Mouse (Mus musculus) left cerebral cortex, postnatal 14 days (tissue): ENCODE results near the gene Cacfd1. TPM values are rescaled to one million over a fixed set of nuclear protein-coding genes. Genes with fewer than 3 reads are reported as not detected.
A peak's percentile ranks its signal among the peaks of the same experiment; 100 is the strongest.

Experiments
- DNase-seq, 2 experiments: peaks; one replicate each; pipeline ENCODE4 v3.0.0; 2021 to 2022; ENCODE audit warnings: low spot score in 2 of 2, mixed read lengths in 1 of 2
- intact Hi-C: fragments of 180-260 bp; cut with DNase I; formaldehyde crosslinking; loops from one replicate; pipeline ENCODE4 v1.15.1; 2025
- total RNA-seq, 2 experiments: library from RNA; stranded (reverse); gene quantifications; 2 replicates each; pipeline ENCODE4 v1.2.3; 2021

Cacfd1 gene
- total RNA-seq, 2 experiments from 2014 or later: 50.4 to 51.0 TPM

DNA sequence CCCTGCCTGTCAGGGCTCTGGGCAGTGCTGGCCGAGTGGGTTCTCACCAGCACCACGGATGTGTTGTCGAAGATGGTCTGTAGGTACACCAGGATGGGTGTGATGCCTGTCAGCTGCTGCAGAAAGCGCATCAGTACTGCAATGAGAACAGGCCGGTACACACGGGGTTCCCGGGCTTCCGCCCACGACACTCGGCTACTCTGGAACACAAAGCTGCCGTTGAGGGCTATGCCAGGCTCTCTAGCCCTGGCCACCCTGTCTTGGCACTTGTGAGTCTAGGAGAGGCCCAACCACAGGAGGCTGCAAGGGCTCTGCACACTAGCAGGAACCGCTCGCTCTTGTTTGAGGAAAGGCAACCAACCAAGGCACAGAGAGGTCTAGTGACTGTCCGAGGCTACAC is 14.4 kb downstream of the Cacfd1 start:
- intact Hi-C loops: loop anchor here (10.0 kb wide), 1 partner anchor 109 kb away; the partner anchor contains the start of genes Med22, Rpl7a, Surf1 and Surf2
- DNase-seq: peak in 1 of 2 experiments; percentile 29

DNA sequence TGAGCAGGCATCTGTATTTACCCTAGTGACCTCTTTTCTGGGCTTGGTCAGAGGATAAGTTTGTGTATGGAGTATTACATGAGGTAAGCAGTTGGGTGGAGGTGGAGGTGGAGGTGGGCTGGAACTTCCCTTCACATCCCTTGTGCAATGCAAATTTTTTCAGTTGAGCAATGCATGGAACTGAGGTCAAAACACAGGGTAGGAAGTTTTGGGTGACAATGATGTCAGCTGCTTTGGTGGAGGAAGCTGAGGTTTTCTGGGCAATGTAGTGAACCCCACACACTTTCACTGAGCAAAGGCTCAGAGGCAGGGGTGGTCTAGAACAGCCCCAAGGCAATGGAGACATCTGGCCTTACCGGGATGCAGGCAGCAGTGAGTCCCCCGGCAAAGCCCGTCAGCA is 15.8 kb downstream of the Cacfd1 start:
- DNase-seq: no peak
- intact Hi-C loops: loop anchor here (10.0 kb wide), 1 partner anchor 111 kb away; the partner anchor contains the start of genes Med22, Rpl7a, Surf1 and Surf2

DNA sequence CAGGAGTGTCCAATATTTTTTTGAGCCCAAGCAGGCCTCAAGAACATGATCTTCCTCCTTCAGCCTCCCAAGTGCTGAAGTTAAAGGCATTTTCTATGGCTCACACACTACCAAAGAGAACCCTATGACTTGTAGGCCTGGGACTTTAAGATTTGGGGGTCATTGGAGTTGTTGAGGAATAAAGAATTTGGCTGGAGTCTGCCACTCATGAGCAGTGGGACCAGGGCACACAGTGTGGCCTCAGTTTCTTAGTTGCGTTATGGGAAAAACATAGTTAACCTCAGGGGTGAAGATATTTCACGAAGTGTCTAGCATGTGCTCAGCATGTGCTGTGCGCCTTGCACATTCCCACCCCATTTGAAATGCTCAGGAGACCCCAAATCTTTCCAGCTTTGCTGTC is 16.6 kb downstream of the Cacfd1 start:
- intact Hi-C loops: loop anchor here (10.0 kb wide), 1 partner anchor 112 kb away; the partner anchor contains the start of genes Med22, Rpl7a, Surf1 and Surf2
- no peak for DNase-seq

DNA sequence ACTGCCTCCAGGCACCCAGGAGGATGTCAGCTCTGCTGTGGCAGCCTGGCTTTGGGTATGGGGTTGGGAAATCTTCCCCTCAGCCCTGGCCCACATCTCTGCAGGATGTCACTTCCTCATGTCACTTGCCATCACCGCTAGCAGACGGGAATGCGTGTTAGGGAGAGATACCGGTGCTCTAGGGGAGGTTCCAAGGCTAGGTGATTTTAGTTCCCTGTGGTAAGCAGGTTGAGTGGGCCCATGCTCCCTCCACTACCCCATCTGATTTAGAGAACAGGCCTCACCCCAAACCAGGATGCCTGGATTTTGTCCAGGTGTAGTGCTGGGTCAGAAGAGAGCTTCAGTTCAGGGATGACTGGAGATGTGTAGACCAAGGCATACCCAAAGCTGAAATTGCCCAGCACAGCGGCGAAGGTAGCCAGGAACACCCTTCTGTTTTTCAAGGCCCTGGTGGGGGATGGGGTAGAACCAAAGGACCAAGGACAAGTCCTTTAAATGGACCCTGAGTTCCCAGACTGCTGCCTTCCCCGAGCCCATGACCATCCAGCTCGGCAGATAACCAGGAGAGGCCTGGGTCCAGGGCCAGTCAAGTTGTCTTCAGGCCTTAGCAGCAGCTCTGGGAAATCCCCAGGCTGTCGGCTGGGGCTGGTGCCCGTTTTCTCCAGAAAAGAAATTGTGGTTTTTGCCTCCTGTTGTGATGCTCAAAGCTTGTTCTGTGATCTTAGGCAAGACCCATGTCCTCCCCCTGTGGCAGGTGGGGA is 17.3 kb downstream of the Cacfd1 start:
- intact Hi-C loops: loop anchor here (10.0 kb wide), 1 partner anchor 112 kb away; the partner anchor contains the start of genes Med22, Rpl7a, Surf1 and Surf2

DNA sequence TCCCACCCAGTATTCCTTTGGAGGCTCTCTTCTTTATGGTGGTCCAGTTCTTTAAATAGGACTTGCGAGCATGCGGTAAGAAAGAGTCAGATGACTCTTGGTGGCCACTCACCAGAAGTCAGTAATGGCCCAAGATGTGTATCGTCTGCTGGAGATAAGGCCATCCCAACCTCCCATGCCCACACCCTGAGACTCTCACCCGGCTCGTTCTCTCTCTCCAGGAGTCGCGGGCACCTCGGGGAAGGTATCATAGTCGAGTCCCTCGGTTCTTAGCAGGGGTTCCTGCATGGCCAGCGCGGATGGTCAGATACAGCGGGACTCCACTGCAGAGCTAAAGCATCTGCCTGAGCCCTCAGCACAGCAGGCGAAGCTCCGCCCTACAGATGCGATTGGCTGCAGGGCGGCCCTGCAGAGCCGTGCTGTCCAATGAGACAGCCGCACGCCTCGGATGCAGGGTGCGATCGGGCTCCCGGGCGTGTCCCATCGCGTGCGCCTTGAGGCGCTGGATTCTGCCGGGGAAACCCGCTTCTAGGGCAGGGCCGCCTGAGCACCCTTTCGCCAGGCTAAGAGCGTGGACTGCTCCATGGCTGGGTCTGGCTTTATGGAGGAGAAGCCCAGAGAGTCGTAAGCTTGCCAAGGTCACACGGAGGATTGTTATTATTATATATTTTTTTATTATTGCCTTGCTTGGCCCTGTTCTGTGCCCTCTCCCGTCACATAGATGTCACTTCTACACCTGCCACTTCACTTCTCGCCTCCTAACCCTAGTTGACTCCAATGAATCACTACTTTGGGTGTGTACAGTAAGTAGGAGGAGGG is 18.1 kb downstream of the Cacfd1 start, which contains the start of gene Slc2a6:
Gene Slc2a6 (minus strand): TSS at position 381 of the 819 bp plus-strand sequence.
- DNase-seq: peak; percentile 94
- intact Hi-C loops: loop anchor here (10.0 kb wide), 1 partner anchor 113 kb away; the partner anchor contains the start of genes Med22, Rpl7a, Surf1 and Surf2

More for the DNA sequence above, 17.3 kb downstream of the Cacfd1 start:
- DNase-seq: no peak

DNA sequence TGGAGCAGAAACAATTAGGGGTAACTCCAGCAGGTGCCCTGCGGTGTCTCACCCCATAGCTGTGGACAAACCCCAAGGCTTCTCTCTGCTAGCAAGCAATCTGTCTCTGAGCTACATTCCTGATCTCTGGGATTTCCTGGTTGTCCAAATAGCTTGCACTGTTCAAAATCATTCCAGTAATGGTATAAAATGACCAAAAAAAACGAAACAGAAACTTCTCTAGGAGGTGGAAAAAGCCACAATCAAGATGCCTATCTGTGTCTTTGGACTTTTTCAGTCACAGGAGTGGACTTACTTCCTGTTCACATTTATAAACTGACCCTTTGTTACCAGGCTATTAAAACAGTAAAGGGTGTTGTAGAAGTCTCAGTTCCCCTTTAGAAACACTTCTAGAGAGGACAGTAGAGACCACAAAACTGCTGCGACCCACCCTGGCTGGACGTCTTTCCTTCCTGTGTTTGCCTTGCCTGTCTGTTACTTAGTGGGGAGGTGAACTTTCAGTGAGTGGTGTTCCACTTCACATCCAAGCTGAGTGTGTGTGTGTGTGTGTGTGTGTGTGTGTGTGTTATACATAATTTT is 18.8 kb downstream of the Cacfd1 start:
- no peak for DNase-seq
- intact Hi-C loops: loop anchor here (10.0 kb wide), 1 partner anchor 114 kb away; the partner anchor contains the start of genes Med22, Rpl7a, Surf1 and Surf2

DNA sequence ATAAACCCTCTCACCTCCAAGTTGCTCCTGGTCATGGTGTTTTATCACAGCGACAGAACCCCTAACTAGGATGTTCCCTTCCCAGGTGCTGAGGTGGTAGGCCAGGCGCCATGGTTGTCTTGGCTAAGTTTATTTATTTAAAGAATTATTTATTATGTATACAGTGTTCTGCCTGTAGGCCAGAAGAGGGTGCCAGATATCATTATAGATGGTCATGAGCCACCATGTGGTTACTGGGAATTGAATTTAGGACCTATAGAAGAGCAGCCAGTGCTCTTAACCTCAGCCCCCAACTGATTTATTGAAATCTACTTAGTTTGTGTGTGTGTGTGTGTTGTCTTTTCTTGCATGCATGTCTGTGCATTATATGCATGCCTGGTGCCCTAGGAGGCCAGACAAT is 22.6 kb downstream of the Cacfd1 start:
- intact Hi-C loops: no loop called here
- DNase-seq: no peak

DNA sequence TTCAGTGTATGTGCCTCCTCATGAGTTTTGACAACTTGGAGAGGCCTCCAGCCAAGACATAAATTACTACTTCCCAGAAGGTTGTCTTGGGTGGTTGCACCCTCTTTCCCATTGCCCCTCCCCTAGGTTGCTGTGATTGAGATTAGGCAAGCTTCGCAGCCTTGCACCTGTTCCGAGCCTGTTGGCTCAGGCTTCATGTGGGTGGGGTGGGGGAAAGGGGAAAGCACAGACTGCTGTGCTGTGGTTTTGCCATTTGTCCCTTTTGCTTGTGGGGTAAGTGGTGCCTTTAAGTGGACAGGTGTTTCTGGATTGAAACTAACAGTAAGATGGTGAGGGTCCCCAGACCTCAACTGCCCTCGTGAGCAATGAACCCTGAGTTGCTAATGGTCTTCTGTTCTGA is 26.3 kb downstream of the Cacfd1 start:
- DNase-seq: no peak
- intact Hi-C loops: loop anchor here (5.0 kb wide), 1 partner anchor 189 kb away; no protein-coding TSS in a partner anchor

DNA sequence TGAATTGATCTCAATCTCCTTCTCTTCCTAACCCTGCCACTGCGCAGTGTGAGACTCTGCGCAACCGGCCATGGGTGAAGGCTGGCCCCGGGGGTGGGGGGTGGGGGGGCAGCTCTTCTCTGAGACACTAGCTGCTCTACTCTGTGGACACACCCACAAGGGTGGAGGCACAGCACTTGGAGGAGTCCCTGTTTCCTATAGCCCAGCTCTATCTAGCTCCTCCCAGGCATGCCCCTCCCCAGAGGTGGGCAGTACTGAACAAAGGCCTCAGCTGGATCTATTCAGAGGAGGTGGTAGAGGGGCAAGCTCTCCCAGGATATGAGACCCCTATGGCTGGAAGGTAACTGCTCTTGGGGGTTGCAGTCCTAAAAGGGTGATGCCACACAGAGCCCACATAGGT is 27.3 kb downstream of the Cacfd1 start:
- no peak for DNase-seq
- intact Hi-C loops: loop anchor here (5.0 kb wide), 1 partner anchor 190 kb away; no protein-coding TSS in a partner anchor

DNA sequence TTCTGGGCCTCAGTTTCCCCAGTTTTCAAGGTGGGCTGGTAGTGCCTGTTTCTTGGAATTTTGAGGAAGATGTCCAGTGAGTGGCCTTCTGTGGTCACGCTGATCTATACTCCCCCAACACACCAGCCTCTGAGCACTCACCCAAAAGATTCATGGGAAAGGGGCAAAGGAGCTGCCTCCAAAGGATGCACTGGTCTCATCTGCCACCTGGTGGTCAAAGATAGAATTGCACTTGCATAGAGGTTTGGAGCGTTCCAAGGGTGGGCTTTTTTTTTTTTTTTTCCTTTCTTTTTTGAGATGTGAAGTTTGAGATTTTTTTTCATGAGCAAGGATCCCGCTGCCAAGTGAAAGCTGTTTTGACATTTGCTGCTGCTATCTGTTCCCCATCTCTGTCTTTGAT is 28.9 kb downstream of the Cacfd1 start:
- intact Hi-C loops: loop anchor here (2.0 to 5.0 kb wide), 2 partner anchors 108 to 191 kb away; no protein-coding TSS in a partner anchor
- peak; percentile 84 to 87 for DNase-seq

DNA sequence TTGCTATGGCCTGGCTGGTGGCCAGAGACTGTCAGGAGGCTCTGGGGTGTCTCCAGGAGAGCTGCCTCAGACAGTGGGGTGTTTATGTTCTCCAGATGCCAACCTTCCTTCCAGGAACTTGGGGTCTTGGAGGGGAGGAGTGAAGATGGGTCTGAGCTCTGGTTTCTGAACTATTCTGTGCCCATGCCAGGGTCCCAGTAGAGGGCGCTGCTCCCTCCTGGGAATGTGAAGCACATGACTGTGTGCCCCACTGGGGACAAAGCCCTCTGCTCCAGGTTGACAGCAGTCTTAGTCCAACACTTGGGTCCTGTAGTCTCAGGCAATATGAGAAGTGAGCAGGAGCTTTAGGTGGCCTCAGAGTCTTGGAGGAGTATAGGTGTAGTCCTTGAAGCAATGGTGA is 29.6 kb downstream of the Cacfd1 start:
- peak in 1 of 2 experiments; percentile 36 for DNase-seq
- intact Hi-C loops: loop anchor here (2.0 to 5.0 kb wide), 2 partner anchors 108 to 192 kb away; no protein-coding TSS in a partner anchor

DNA sequence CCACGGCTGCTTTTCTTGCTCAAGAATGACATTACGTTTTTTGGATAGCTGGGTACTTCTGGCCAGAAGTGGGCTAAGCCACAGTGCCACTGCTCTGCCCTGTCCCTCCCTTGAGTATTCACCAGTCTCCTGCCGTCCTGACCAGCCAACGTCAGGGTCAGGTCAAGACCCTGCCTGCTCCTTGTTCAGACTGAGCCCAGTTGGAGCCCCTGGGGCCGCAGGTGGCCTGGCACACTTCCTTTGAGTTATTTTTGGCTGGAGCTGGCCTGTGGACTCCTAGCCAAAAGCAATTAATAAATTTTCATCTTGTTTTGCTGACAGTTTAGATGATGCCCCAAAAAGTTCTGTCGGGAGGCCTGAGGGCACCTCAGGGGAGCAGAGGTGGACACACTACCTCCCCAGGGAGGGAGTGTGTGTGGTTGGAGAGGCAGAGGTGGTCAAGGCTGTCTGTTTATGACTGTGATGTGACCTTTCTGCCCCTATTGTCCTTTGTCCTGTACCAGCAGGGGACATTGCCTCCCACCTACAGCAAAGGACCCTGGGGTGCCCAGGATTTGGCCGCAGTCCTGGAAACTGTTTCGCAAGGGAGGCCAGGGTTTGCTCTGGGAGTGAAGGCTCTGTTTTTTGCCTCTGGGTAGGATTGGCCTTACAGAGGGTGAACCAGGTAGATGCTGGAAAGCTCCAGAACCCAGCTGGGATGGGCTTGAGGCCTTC is 32.6 kb downstream of the Cacfd1 start:
- intact Hi-C loops: loop anchor here (5.0 kb wide), 1 partner anchor 80 kb away; no protein-coding TSS in a partner anchor
- DNase-seq: no peak

DNA sequence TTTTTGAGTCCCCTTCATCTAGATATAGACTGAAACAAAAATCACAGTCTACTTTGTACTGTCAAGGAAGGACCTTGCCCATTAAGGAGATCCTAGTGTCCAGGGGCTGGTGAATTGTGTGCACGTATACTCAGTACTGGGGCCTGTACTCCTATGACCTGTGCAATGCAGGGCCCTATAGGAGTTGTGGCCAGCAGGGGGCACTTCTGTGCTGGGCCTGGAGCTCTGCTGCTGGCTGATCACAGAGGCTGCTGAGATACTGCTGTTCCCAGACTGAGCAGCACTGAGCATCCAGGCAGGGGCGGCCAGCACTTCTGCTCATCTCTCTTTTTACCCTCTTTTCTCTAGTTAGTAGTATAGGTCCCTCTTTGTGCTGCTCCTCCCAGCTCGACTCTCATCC is 33.7 kb downstream of the Cacfd1 start:
- intact Hi-C loops: loop anchor here (1.0 to 5.0 kb wide), 2 partner anchors 79 to 192 kb away; no protein-coding TSS in a partner anchor
- peak; percentile 93 to 95 for DNase-seq

DNA sequence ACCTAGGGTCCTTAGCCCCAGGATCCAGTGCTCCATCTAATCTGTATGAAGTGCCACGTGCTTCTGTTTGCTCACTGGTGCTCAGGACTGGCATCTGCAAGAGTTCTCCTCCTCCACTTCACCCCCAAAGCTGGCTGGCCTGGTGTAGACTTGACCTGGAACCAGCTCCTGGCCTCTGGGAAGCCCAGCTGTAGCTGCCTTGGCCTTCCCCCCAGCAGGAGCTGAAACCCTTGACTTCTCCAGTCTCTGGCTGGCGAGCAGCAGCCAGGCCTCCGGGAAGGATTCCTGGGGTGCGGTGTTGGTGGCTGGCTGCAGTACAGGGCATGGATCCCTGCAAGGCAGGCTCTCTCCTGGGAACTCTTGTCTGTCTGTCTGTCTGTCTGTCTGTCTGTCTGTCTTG is 34.4 kb downstream of the Cacfd1 start:
- no peak for DNase-seq
- intact Hi-C loops: loop anchor here (5.0 kb wide), 1 partner anchor 78 kb away; no protein-coding TSS in a partner anchor

DNA sequence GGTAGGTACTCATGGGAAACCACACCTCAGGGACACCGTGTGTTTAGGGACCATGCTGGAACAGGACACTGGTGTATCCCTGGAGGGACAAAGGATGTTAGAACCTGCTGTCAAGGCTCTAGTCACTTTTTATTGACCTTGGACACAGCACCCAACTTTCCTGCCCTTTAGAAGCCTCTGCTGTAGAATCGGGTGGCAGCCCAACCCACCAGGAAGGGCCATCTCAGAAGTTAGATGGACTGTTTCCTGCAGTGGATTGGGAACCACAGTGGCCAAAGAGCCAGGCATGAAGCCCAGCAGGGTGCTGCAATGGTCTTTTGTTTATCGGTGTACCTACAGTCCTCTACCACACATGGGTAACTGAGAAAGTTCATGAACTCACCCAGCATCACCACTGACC is 34.9 kb downstream of the Cacfd1 start:
- DNase-seq: no peak
- intact Hi-C loops: loop anchor here (5.0 kb wide), 1 partner anchor 78 kb away; no protein-coding TSS in a partner anchor

DNA sequence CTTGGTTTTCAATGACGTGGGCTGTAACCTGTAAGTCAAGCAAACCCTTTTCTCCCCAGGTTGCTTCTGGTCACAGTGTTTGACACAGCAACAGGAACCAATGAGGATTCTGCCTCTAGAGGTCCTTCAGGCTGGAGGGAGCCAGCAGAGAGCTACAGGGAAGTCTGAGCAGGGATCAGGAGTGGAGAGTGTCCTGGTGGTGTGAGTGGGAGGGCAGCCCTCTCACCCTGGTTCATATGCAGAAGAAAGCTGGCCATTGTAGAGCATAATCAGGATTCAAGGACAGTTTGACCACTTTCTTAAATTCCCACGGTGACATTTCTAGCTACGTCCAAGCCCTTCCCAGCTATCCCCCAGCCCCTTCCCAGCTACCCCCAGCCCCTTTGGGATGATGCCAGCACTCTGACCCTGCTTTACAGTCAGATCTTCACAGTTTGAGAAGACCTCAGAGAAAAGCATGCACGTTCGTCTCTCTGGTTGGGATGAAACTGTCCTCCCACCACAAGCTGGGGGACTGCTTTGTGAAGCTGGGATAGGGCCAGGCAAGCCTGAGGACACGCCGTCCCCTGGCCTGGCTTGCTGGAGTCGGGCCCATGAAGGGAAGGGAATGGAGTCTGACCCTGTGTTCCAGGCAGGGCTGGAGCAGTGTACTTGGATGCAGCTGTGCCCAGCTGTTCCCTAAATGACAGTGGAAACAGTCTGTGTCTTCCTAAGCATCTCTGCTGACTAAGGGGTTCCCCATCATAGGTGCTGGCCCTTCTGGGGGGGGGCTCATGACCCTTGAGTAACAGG is 36.4 kb downstream of the Cacfd1 start:
- no peak for DNase-seq
- intact Hi-C loops: no loop called here

DNA sequence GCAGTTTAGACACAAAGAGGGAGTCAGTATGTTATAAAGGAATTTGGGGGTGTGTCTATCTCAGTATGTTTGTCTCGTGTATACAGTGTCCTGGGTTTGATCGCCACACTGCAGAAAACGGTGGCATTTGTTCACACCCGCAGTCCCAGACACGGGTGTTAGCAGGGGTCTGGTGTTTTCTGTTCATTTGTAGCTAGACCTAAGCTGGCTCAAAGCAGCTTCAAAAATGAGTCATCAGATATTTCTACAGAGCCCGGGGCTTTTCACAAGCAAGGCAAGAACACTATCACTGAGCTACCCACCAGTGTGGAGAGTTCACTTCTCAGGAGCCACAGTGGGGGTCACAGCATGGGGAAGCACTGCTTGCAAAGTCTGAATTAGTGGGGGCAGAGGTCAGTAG is 39.7 kb downstream of the Cacfd1 start:
- intact Hi-C loops: no loop called here

DNA sequence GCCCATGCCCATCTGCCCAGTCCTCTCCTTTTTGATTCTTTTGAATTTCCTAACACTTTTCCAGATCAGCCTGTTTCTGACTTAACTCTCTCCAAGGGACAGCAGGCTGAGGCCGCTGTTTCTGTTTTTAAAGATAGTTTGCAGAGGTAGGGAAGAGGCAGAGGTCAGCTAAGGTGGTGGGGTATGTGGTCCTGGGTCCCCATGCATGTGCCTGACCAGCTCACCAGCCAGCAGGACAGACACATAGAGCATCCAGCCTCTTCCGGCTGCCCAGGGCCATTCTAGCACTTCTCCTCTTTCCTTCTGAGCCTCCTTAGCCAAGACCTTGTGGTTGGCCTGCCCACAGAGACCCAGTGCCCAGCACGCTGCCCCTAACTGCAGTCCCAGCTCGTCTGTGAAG is 48.5 kb downstream of the Cacfd1 start:
- no peak for DNase-seq
- intact Hi-C loops: no loop called here

More for the DNA sequence above, 39.7 kb downstream of the Cacfd1 start:
- no peak for DNase-seq
